Mouse (Mus musculus): ENCODE results near the gene Cib4.

The Cib4 gene

DNA sequence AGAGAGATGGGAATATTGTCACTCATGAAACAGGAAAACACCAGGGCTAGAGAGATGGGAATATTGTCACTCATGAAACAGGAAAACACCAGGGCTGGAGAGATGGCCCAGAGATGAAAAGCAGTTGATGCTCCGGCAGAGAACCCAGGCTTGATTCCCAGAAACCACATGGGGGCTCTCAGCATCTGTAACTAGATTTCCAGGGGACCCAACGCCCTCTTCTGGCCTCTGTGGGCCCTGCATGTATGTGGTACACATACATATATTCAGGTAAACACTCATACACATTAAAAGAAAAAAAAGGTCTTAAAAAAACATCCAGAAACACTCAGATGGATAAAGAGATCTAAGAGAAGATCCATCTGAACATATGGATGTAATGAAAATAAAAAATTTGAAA lies 106.7 kb downstream of the Cib4 start:
- no peak for DNase-seq (ENCODE audit: low spot score)
